Mouse (Mus musculus) liver, embryonic 16.5 days (tissue): ENCODE measurements at regions not wholly inside any gene's neighbourhood (a gene's known extent, or its start where the extent isn't known, plus 50 kb on each side); places are given as distances from the start of the nearest gene placed in this dataset.

Source experiments
- ATAC-seq: fragments of 200-750 bp; cut with Nextera tagmentation; 2 replicates; pipeline ENCODE4 v1.8.0; 2017; ENCODE audit warnings: low read depth, mild to moderate bottlenecking, moderate number of reproducible peaks, moderate library complexity
- H3K27ac ChIP-seq: fragments of 300-500 bp; sonication (generic); 2 replicates; pipeline ENCODE4 v1.5.1; 2014; ENCODE audit warnings: mild to moderate bottlenecking, low read length
- H3K27me3 ChIP-seq: fragments of 300-500 bp; sonication (generic); 2 replicates; pipeline ENCODE4 v1.6.1; 2014; ENCODE audit warnings: low read depth, low read length, mixed read lengths; ENCODE audit not compliant: control insufficient read depth, insufficient read depth
- H3K36me3 ChIP-seq: fragments of 300-500 bp; sonication (generic); 2 replicates; pipeline ENCODE4 v1.6.1; 2014; ENCODE audit warnings: mild to moderate bottlenecking; ENCODE audit not compliant: control insufficient read depth, insufficient read depth
- H3K4me1 ChIP-seq: fragments of 300-500 bp; sonication (generic); 2 replicates; pipeline ENCODE4 v1.6.1; 2014; ENCODE audit warnings: low read depth, low read length, mixed read lengths; ENCODE audit not compliant: control insufficient read depth
- H3K4me2 ChIP-seq: fragments of 300-500 bp; sonication (generic); 2 replicates; pipeline ENCODE4 v1.6.1; 2014; ENCODE audit warnings: low read depth, low read length, mixed read lengths
- H3K4me3 ChIP-seq: fragments of 300-500 bp; sonication (generic); 2 replicates; pipeline ENCODE4 v1.5.1; 2014; ENCODE audit warnings: low read depth, mild to moderate bottlenecking, low read length
- H3K9ac ChIP-seq: fragments of 300-500 bp; sonication (generic); 2 replicates; pipeline ENCODE4 v1.6.1; 2014; ENCODE audit warnings: low read depth, low read length
- H3K9me3 ChIP-seq: fragments of 300-500 bp; sonication (generic); replicated peaks from 2 replicates; pipeline ENCODE4 v1.6.1; 2016; ENCODE audit warnings: low read length; ENCODE audit not compliant: control insufficient read depth
- WGBS: fragments of 180-500 bp; shearing (Covaris S2); extraction: QIAGEN DNeasy Blood & Tissue Kit; methylation state at CpG from one replicate; pipeline ENCODE4 v1.1.7; 2014; ENCODE audit not compliant: insufficient replicate concordance; 5-methylcytosine and 5-hydroxymethylcytosine counted together

GRCm38 (mm10) chr7:119333102-119333501, 126.0 kb downstream of the Gp2 start:
- no peak overlapping the region for H3K4me3 ChIP-seq
- no peaks in the 10 kb centered on the region for H3K27me3 ChIP-seq
- H3K27ac ChIP-seq = no peak overlapping the region
- 61% methylated on average over 1 of the region's 1 CpGs for WGBS
- H3K36me3 ChIP-seq = no peaks in the 10 kb centered on the region
- H3K9me3 ChIP-seq = no peaks in the 10 kb centered on the region
- H3K4me1 ChIP-seq = no peaks in the 10 kb centered on the region
- H3K4me2 ChIP-seq = no peak overlapping the region
- ATAC-seq = no peak
- no peak overlapping the region for H3K9ac ChIP-seq

- no peaks in the 10 kb centered on the region for H3K9me3 ChIP-seq
- no peak overlapping the region for H3K4me2 ChIP-seq
- H3K4me3 ChIP-seq = no peak overlapping the region
- no peaks in the 10 kb centered on the region for H3K4me1 ChIP-seq
- H3K27me3 ChIP-seq = no peaks in the 10 kb centered on the region
- WGBS = 22% methylated on average over 5 of the region's 5 CpGs
- no peaks in the 10 kb centered on the region for H3K36me3 ChIP-seq
- no peak overlapping the region for H3K27ac ChIP-seq
- H3K9ac ChIP-seq = no peak overlapping the region
- no peak for ATAC-seq
Measured at GRCm38 (mm10) chr7:119330460-119331109, 128.5 kb downstream of the Gp2 start.

GRCm38 (mm10) chr7:119296307-119296706, 111.9 kb upstream of the Gpr139 start:
- no peak overlapping the region for H3K27ac ChIP-seq
- H3K4me1 ChIP-seq = no peaks in the 10 kb centered on the region
- no peak for ATAC-seq
- no peaks in the 10 kb centered on the region for H3K9me3 ChIP-seq
- H3K4me2 ChIP-seq = no peak overlapping the region
- H3K4me3 ChIP-seq = no peak overlapping the region
- H3K27me3 ChIP-seq = no peaks in the 10 kb centered on the region
- H3K9ac ChIP-seq = no peak overlapping the region
- H3K36me3 ChIP-seq = no peaks in the 10 kb centered on the region
- 34% methylated on average over 4 of the region's 4 CpGs for WGBS

GRCm38 (mm10) chr7:119291442-119291841, 107.0 kb upstream of the Gpr139 start:
- Histone ChIP-seq H3K4me3 (no peak overlapping the region), H3K4me1 (no peaks in the 10 kb centered on the region), H3K27me3 (no peaks in the 10 kb centered on the region), H3K27ac (no peak overlapping the region), H3K9ac (no peak overlapping the region), H3K36me3 (no peaks in the 10 kb centered on the region), H3K9me3 (no peaks in the 10 kb centered on the region), H3K4me2 (no peak overlapping the region)
- WGBS = 33% methylated on average over 2 of the region's 2 CpGs
- no peak for ATAC-seq

- H3K9ac ChIP-seq = no peak overlapping the region
- H3K9me3 ChIP-seq = no peaks in the 10 kb centered on the region
- WGBS = 56% methylated on average over 5 of the region's 5 CpGs
- no peak overlapping the region for H3K27ac ChIP-seq
- no peak for ATAC-seq
- no peak overlapping the region for H3K4me3 ChIP-seq
- no peaks in the 10 kb centered on the region for H3K36me3 ChIP-seq
- H3K4me1 ChIP-seq = peaks cover 3% of the 10 kb centered on the region
- H3K27me3 ChIP-seq = no peaks in the 10 kb centered on the region
- H3K4me2 ChIP-seq = no peak overlapping the region
Measured at GRCm38 (mm10) chr7:119285290-119285689, 100.9 kb upstream of the Gpr139 start.

- no peak overlapping the region for H3K9ac ChIP-seq
- no peaks in the 10 kb centered on the region for H3K36me3 ChIP-seq
- no peak overlapping the region for H3K4me3 ChIP-seq
- peak; percentile 97 for ATAC-seq
- no peaks in the 10 kb centered on the region for H3K27me3 ChIP-seq
- H3K4me2 ChIP-seq = peak overlapping the region; percentile 4; the same call in 1 of the 2 replicates
- peaks cover 10% of the 10 kb centered on the region for H3K4me1 ChIP-seq
- peak overlapping the region; percentile 53 for H3K27ac ChIP-seq
- 32% methylated on average over 3 of the region's 3 CpGs for WGBS
- H3K9me3 ChIP-seq = no peaks in the 10 kb centered on the region
Measured at GRCm38 (mm10) chr7:119279896-119280661, 95.7 kb upstream of the Gpr139 start.

GRCm38 (mm10) chr7:119272621-119273020, 88.2 kb upstream of the Gpr139 start:
- peaks cover 3% of the 10 kb centered on the region for H3K4me1 ChIP-seq
- H3K4me3 ChIP-seq = no peak overlapping the region
- H3K9me3 ChIP-seq = no peaks in the 10 kb centered on the region
- WGBS = 68% methylated on average over 3 of the region's 3 CpGs
- no peak overlapping the region for H3K9ac ChIP-seq
- ATAC-seq = no peak
- H3K27me3 ChIP-seq = no peaks in the 10 kb centered on the region
- no peaks in the 10 kb centered on the region for H3K36me3 ChIP-seq
- no peak overlapping the region for H3K27ac ChIP-seq
- H3K4me2 ChIP-seq = no peak overlapping the region

- Histone ChIP-seq H3K9ac (no peak overlapping the region), H3K36me3 (no peaks in the 10 kb centered on the region), H3K9me3 (no peaks in the 10 kb centered on the region), H3K27me3 (no peaks in the 10 kb centered on the region), H3K27ac (peak overlapping the region; percentile 6; the same call in 1 of the 2 replicates), H3K4me1 (peaks cover 3% of the 10 kb centered on the region), H3K4me3 (no peak overlapping the region), H3K4me2 (no peak overlapping the region)
- WGBS = 60% methylated on average over 1 of the region's 1 CpGs
- ATAC-seq = peak; percentile 50
Measured at GRCm38 (mm10) chr7:119271427-119271826, 87.0 kb upstream of the Gpr139 start.

GRCm38 (mm10) chr7:119270826-119271420, 86.5 kb upstream of the Gpr139 start:
- Histone ChIP-seq H3K4me1 (peaks cover 3% of the 10 kb centered on the region), H3K9me3 (no peaks in the 10 kb centered on the region), H3K4me2 (peak overlapping the region; percentile 32; the same call in 1 of the 2 replicates), H3K4me3 (no peak overlapping the region), H3K27me3 (no peaks in the 10 kb centered on the region), H3K27ac (peak overlapping the region; percentile 61; the same call in 1 of the 2 replicates), H3K9ac (no peak overlapping the region), H3K36me3 (no peaks in the 10 kb centered on the region)
- 35% methylated on average over 8 of the region's 8 CpGs for WGBS
- ATAC-seq = peak; percentile 94
